7 mouse cellular contexts compared by ENCODE assay signal in the genomic region with DNA sequence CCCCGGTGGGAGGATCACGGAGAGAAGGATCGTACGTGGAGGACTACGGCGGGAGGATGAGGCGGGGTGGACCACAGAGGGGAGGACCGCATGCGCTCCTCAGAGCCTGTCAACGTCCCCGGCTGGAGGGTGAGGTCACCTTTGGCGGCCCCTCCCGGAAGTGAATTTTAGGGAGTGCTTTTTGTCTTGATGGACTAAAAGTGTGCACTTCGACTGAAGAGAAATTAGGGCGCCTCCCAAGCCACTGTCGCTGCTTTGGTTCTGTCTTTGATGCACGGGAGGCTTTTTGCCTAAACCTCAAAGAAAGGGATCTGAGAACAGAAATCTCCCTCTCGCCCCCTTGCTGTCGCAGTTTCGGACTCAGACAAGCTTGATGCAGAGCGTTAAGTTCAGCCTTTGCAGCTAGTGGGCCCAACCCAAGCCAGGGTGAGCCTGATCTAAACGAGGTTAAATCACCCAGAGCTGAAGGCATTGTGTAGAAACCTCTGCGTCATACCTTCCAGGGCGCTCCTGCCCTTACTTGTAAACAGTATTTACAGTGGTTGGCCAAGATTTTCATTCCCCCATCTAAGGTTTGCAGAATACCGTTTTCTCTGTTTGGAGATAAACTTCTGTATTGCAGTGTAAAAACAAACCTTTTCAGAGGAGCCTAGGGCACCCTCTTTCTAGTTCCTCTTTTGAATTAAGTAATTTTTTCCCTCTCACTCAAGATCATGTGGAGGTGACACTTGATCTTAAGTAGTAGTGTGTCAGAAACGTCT. TPM values are rescaled to one million over a fixed set of nuclear protein-coding genes. Genes with fewer than 3 reads are reported as not detected.
DNase-seq lines count a peak whose midpoint lies in the region; ATAC-seq and TF ChIP-seq lines count a peak whose summit lies in the region.

No protein-coding gene starts in this region.

- peak; percentile 86 for ATAC-seq in heart, embryonic 15.5 days (replicated peaks; ENCODE audit: insufficient number of reproducible peaks, insufficient read depth, low FRiP score, low read depth)

- H3K9me3 ChIP-seq in ES-E14 (ENCODE audit: control insufficient read depth, insufficient read depth, low read depth, low read length) = no peaks in the 10 kb centered on the region
- peaks cover 5% of the 10 kb centered on the region; the same call in 1 of the 2 replicates for H3K9me3 ChIP-seq in erythroblast, embryonic 14.5 days (ENCODE audit: control insufficient read depth, low read length)
- H3K9me3 ChIP-seq in heart, embryonic 15.5 days (replicated peaks) = no peaks in the 10 kb centered on the region

- no peaks in the 10 kb centered on the region for H3K36me3 ChIP-seq in ES-E14 (ENCODE audit: control insufficient read depth, insufficient read depth, low read length, poor library complexity, severe bottlenecking)
- H3K36me3 ChIP-seq in erythroblast, embryonic 14.5 days (ENCODE audit: control insufficient read depth) = peaks cover 32% of the 10 kb centered on the region
- peaks cover 8% of the 10 kb centered on the region; the same call in 1 of the 2 replicates for H3K36me3 ChIP-seq in heart, embryonic 15.5 days

- H3K9ac ChIP-seq in ES-E14 (ENCODE audit: insufficient read depth, low read depth, low read length, poor library complexity, severe bottlenecking) = peak overlapping the region; percentile 91
- peak overlapping the region; percentile 86 for H3K9ac ChIP-seq in heart, embryonic 15.5 days

- H3K4me3 ChIP-seq in ES-E14 (ENCODE audit: insufficient read depth in 1 of 2, low read depth in 1 of 2, low read length in 2 of 2, poor library complexity in 1 of 2, severe bottlenecking in 1 of 2) = peak overlapping the region; percentile 78 to 94
- peak overlapping the region; percentile 74 for H3K4me3 ChIP-seq in erythroblast, embryonic 14.5 days (replicated peaks)
- peak overlapping the region; percentile 93 for H3K4me3 ChIP-seq in heart, embryonic 15.5 days

- under 1% methylated on average over 26 of the region's 26 CpGs for WGBS in heart, embryonic 15.5 days

- DNase-seq in ES-E14 (ENCODE audit: low read depth, low spot score) = no peak
- peak; percentile 41 for DNase-seq in adrenal gland, adult 8-10 months
- DNase-seq in kidney, postnatal 10 days = peak; percentile 81
- peak; percentile 89 for DNase-seq in lung, postnatal 10 days
- DNase-seq in right cerebral cortex, postnatal 10 days (ENCODE audit: low spot score in 2 of 2) = peak; percentile 74 to 85

- peak overlapping the region; percentile 61; the same call in 1 of the 2 replicates for H3K27ac ChIP-seq in ES-E14 (ENCODE audit: insufficient read depth, low read depth, low read length, poor library complexity, severe bottlenecking)
- H3K27ac ChIP-seq in heart, embryonic 15.5 days = peak overlapping the region; percentile 97

- in situ Hi-C loops in ES-E14 (cut with MboI; ENCODE audit: low sequenced_read_pairs in 2 of 2, unreplicated experiment in 2 of 2) = loop anchor here in 1 of 2 experiments (25.0 kb wide), 1 partner anchor 211 kb away; no protein-coding TSS in a partner anchor

- H3K4me1 ChIP-seq in ES-E14 (ENCODE audit: control insufficient read depth in 2 of 2, insufficient read depth in 2 of 2, low read length in 2 of 2, poor library complexity in 1 of 2) = peaks cover 0 to 2% of the 10 kb centered on the region in 2 experiments; a peak in 1 of 4 replicates
- peaks cover 42% of the 10 kb centered on the region for H3K4me1 ChIP-seq in erythroblast, embryonic 14.5 days (ENCODE audit: control insufficient read depth)
- H3K4me1 ChIP-seq in heart, embryonic 15.5 days (replicated peaks) = peaks cover 28% of the 10 kb centered on the region

- peak overlapping the region; percentile 76 for H3K4me2 ChIP-seq in heart, embryonic 15.5 days

- H3K27me3 ChIP-seq in erythroblast, embryonic 14.5 days (ENCODE audit: control insufficient read depth) = peaks cover 21% of the 10 kb centered on the region
- H3K27me3 ChIP-seq in heart, embryonic 15.5 days = no peaks in the 10 kb centered on the region

TF ChIP-seq in ES-E14, 5 proteins besides CTCF, POLR2A, EP300 and RAD21:
- TF ChIP-seq ZNF384 (IDR thresholded peaks at IDR 0.05; ENCODE audit: low read depth, low read length) (no peak), MAFK (IDR thresholded peaks at IDR 0.05; ENCODE audit: insufficient read depth, low read depth, low read length) (no peak), ZC3H11A (IDR thresholded peaks at IDR 0.05; ENCODE audit: borderline replicate concordance, low read depth, low read length) (no peak), HCFC1 (IDR thresholded peaks at IDR 0.05; ENCODE audit: borderline replicate concordance, insufficient read depth, low read length) (no peak)
TF ChIP-seq in ES-E14: peak in this region for 0.

RNA-seq across cellular contexts. Expression of gene Atp6v0e, which starts 13.8 kb away (rescaled TPM):
- total RNA-seq in ES-E14 (2012; rRNA removed) = 252 and 291 TPM in 2 replicates
- 100 to 1,000 TPM; 183 to 265 (median 234) TPM for total RNA-seq in adrenal gland, adult 8-10 months (2022)
- 1.1 and 2.3 TPM in 2 replicates for polyA plus RNA-seq in erythroblast, embryonic 14.5 days (2012)
- polyA plus RNA-seq in heart, embryonic 15.5 days (2015; fragmentation: Nextera tagmentation; extraction: Ambion mirVana) = 197 and 200 TPM in 2 replicates

RNA-seq across cellular contexts. Expression of gene Crebrf, which starts 38.7 kb away (rescaled TPM):
- total RNA-seq in ES-E14 (2012; rRNA removed) = 16.6 and 36.3 TPM in 2 replicates
- 10 to 100 TPM; 71.1 to 94.5 (median 80.0) TPM for total RNA-seq in adrenal gland, adult 8-10 months (2022)
- polyA plus RNA-seq in erythroblast, embryonic 14.5 days (2012) = 0.02 and 0.10 TPM in 2 replicates
- 6.5 and 8.6 TPM in 2 replicates for polyA plus RNA-seq in heart, embryonic 15.5 days (2015; fragmentation: Nextera tagmentation; extraction: Ambion mirVana)
